Mouse (Mus musculus) 3134 (cell line): ENCODE measurements around the gene Btbd3.
"Not testable (repeated sequence)": the region's sequence is repeated elsewhere in the genome, so short reads cannot be mapped to it uniquely, and the experiment has no call there.

Experiments used
- DNase-seq: peaks from one replicate; pipeline ENCODE4 v3.0.0-alpha.2; 2011; ENCODE audit warnings: low spot score; ENCODE audit not compliant: insufficient read length; ENCODE audit errors: extremely low read depth

Btbd3 gene

DNA sequence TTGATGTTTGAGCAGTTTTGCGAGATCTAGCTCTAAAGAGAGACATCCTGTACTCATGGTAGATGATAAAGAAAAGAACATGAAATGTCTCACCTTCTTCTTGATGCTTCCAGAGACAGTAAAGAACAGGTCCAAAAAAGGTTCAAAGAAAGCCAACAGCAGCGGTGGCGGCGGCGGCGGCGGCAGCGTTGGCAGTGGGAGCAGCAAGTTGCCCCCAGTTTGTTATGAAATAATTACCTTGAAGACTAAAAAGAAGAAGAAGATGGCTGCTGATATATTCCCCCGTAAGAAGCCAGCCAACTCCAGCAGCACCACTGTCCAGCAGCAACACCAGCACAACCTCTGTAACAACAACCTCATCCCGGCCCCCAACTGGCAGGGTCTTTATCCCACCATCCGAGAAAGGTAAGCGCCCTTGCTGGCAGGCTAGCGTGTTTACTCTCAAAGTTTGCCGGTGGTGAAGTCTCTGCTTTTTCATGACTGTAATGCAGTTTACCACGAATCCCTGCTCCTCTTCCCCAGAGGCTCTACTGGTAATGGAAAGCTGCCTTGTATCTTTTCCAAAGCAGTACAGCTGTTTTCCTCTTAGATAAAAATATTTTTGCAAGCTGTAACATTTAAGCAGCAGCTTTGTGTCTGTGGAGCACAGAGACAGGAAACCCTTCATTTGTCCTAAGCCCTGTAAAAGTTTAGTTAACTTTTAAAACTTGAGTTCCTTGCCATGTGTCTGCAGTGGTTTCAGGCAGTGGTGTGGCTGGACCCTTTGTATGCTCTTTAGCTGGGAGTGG is 22.7 kb downstream of the Btbd3 start:
- DNase-seq: no peak

DNA sequence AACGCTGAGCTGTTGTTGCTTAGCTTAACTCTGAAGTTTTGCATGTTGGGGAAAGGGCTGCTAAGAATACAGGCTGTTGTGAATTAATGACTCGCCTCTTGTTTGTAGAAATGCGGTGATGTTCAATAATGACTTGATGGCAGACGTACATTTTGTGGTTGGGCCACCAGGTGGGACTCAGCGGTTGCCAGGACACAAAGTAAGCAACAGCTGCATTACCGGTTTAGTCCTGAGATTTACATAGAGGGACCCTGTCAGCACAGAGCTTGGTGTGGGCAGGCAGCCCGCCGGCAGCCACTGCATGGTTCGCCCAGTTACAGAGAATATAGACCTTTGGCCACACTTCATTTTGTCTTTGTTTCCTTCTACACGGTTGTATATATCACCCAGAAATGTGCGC is 23.3 kb downstream of the Btbd3 start:
- no peak for DNase-seq

DNA sequence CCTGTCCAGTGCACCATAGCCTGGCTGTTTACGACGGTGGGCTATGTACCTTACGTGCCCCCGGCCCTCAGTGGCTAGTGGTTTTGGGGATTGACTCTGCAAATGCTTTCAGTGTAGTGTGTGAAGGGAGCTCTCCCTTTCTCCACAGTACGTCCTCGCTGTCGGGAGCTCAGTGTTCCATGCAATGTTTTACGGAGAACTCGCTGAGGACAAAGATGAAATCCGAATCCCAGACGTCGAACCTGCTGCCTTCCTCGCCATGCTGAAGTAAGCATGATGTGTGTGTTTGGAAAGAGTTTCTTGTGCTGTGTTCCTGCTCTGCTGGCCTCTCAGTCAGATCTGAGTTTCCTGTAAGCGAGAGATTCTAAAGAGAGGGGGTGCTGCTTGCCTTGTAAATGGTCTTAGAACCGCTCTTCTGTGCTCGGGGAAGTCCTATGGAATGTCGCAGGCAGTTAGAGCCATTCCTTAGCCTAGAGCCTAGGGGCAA is 23.9 kb downstream of the Btbd3 start:
- DNase-seq: no peak

DNA sequence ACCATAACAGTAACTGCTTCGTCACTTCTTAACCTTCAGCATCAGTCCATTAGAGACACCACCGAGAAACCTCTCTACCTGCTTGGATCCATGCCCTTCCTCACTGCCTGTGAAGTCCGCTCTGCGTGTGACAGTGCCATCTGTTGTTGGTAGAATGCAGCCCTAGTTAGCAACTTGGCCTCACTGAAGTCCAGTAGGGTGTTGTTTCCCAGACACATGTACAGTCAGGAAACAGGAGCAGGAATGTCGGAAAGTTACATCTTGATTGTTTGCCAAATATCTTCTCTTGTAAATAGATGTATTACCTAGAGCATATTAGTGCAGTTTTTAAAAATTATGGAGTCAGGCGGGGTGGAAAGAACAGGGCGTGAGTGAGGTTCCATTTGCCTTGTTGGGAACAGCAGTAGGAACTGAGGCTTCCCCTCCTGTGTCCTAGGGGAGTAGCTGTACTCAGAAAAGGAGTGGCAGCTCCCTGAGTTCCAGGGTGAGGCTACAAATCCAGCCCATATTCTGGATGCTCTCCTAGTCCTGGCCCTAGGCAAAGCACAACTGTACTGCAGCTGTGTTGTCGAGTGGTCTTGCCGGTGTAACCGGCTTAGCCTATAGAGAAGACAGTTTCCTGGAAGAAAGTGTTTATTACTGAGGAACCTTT is 25.3 kb downstream of the Btbd3 start:
- DNase-seq: no peak

DNA sequence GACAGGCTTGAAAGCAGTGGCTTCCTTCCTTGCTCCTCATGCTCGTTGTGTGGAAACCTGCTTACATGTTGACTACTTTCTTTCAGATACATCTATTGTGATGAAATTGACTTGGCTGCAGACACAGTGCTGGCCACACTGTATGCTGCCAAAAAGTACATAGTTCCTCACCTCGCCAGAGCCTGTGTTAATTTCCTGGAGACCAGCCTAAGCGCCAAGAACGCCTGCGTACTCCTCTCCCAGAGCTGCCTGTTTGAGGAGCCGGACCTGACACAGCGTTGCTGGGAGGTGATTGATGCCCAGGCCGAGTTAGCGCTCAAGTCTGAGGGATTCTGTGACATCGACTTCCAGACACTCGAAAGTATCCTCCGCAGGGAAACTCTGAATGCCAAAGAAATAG is 27.0 kb downstream of the Btbd3 start:
- no peak for DNase-seq

DNA sequence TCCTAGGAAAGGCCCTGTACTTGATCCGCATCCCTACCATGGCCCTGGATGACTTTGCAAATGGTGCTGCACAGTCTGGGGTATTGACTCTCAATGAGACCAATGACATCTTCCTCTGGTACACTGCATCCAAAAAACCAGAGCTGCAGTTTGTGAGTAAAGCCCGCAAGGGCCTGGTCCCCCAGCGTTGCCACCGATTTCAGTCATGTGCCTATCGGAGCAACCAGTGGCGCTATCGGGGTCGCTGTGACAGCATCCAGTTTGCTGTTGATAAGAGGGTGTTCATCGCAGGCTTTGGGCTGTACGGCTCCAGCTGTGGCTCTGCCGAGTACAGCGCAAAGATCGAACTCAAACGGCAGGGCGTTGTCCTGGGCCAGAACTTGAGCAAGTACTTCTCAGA is 27.5 kb downstream of the Btbd3 start:
- no peak for DNase-seq

DNA sequence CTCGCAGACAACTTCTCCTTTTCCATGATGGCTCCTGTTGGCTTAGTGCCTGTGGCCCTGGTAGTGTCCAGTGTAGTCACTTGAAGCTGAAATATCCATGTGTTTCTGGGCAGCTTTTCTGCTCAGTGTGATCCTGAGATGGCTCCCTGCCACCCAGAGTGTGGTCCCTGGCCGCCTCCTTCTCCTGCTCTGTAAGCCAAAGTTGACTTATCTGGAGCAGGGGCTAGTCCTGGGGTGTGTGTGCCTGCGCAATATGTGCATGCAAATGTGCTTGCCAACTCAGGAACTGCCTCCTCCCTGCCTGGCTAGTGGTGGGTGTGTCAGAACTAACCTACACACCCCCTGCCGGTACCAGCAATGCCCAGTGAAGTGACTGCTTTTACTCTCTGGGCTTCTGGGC is 29.4 kb downstream of the Btbd3 start:
- no peak for DNase-seq

DNA sequence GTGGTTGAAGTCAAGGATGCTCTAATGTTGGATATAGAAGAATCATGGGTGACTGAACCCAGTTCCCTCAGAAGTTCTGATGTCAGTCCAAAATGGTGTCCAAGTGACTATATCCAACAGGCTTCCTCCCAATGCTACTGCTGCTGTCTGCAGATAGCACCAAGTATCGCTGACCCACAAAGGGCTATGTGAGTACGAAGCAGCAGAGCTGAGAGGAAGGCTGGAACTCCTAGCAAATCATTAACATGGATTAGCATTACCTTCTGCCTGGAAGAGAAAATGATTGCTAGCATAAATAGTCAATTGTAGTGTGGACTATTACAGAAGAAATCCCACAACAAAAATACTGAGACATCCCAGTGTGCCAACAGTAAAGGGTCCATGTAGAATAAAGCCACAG is 33.8 kb downstream of the Btbd3 start:
- no peak for DNase-seq

DNA sequence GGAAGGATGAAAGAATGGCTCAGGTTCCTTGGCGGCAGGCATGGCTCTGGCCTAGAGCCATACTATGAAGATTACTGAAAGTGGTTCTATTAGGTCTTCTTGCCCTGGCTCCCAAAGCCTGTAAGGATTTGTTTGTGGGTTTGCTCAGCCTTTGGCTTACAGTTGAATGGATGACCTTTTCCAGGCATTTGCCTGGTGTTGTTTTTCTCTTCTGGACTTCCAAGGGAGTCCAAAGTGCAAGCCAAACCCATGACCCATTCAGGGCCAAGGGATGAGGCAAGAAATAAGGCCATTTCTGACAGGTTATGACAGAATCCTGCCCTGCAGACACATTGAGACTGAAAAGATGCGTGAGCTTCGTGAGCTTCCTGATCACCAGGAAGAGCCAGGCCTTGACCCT is 37.9 kb downstream of the Btbd3 start:
- no peak for DNase-seq

DNA sequence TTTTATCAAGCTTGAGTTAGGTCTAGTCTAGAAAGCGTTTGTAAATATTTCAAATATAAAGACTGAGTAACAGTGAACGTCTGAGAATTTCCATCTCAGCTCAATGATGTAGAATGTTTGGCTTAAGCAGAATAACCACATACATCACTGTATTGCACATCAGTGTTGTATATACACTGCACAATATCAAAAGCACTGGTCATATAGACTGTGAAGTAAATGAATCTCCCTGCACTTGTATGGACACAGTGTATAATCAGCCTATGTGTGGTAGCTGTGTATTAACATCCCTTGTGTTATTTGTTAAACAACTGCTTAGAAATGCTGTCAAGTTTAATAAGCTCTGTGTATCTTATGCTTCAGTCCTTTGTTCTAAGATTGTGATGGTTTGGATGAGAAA is 49.9 kb downstream of the Btbd3 start:
- no peak for DNase-seq

DNA sequence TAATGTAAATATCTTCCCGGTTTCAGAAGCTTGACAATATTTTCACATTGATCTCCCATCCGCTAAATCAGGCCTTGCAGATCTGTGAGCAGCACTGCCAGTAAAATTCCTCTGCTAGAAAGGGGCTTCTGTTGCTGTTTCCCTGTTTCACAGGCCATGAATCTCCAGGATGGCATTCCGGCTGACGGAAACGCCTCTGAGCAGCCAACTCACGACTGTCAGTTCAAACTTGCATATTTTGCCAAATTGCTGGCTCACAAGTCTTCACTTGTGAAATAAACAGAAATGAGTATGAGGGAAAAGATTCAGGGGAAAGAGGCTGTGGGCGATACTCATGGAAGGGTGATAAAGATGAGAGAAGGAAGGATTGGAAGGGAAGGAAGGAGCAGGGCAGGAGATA is 59.3 kb downstream of the Btbd3 start:
- no peak for DNase-seq

DNA sequence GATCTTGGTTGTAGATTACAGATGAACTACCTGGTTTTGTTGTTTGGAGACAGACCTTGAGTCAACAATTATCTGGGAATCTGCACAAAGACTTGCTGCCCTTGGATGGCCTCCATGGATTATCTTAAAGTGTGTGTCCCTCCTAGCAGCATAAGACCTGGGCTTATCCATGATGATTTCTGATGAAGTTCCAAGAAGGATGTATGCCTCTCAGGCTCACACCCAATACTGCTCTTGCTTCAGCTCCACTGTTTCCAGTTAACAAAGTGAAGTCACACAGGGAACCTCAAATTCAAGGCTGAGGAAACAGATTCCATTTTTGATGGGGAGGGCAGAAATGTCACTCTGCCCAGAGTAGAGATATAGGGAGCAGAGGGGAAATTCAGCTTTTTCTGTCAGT is 64.0 kb downstream of the Btbd3 start:
- no peak for DNase-seq

DNA sequence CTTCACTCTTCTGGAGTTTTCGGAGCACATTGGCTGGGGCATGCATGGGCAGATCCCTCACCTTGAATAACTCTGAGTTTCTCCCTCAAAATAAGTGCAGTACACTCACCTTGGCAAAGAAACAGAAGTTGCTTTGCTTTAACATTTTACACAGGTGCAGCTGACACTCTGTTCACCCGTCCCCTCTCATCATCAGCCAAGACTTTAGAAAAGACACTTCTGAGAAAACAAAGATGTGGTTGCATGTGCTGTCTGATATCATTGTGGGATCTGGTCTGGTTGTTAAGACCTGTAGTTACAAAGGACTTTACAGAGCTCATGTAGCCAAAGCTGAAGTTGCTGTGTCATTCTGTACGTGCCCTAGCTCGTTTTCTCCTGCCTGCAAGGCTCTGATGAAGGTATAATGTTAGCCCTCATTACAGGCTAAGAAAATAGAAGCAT is 64.7 kb downstream of the Btbd3 start:
- no peak for DNase-seq

DNA sequence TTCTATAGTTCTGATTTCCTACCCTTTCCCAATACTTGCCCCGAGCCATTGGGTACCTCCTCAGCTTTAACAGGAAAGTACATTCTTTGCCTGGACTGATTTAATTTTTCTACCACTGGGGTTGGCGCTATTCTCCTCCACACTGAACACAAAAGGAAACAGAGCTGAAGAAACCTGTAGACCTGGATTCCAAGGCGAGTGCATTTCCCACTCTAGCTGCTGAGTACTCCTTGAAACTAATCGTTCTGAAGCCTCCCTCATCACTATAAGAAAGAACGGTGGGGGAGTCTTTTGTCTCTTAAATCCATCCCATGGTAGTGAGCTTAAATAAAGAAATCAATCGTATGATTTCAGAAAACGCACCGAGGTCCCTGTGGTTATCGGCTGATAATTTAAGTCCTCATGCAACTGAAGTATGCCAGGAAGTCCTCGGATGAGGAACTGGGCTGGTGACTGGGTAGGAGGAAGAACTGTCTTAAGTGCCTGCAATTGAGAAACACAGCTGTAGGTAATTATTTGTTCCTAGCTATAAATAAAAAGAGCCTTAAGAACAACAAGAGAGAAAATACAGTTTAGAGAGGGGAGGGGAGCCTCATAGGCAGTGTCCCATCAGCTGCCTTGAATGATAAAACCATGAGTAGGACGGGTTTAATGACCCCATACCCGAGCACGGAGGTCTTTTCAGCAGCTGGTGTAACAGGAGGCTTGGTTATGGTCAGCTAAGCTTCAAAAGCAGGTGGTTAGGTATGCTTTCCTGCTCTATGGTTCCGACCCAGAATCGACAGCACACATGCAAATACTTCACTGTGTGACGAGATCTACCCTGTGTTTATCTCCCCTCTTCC is 66.1 kb downstream of the Btbd3 start:
- no peak for DNase-seq

DNA sequence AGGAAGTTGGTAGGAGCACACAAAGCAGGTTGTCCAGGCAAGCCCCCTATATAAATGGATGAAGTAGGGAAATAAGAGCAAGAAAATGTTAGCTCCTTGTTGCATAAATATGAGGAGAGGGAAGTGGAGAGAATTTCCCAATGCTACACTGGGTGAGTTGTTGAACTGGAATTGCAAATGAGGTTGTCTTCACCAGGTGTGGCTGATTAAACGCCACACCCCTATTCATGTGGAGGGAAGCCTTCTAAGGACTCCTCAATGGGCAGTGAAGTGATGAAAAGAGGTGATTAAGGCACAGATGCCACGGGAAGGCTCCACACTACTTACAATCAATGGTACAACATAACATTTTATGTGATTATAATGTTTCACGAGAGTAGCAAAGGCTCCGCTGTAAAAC is 70.0 kb downstream of the Btbd3 start:
- no peak for DNase-seq

DNA sequence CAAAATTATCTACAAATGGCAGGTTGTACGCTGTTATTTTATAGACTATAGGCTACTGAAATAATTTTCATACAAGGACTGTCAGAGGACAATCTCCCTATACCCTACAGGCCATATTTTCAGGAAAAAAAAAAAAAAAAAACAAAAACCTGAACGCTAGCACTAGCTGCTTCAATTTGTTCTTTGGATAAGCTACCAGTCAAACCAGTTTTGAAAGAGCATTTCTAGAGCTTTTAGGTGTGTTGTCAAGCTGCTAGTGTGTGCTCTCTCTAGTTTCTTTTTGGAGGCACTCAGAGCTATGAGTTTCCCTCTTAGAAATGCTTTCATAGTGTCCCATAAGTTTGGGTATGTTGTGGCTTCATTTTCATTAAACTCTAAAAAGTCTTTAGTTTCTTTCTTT is 77.8 kb downstream of the Btbd3 start:
- DNase-seq: not testable (repeated sequence)

DNA sequence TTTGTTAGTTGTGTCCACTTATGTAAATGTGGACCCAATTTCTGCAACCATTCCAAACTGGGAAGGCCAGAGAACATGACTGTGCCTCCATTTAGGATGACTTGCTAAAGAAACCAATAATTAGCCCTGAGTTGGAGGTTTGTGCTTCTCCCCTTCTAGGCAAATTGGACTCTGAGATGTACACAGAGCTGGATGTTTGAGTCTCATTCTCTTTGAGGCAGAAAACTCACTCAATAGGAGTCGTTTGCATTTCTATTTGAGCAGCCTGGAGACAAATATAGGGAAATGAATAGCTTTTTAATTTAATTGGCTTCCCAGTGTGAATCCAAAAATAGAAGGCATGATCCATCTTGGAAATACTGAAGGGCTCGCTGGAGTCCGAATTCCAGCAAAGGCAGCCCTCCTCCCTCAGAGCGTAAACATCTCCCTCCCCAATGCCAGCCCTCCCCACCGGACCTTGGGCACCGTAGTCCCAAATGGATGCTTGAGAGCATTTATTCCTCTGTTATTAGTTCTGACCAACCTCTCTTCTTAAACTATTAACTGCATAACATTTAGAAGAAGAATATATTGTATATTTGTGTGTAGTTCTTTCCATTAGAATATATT is 81.6 kb downstream of the Btbd3 start:
- DNase-seq: no peak

DNA sequence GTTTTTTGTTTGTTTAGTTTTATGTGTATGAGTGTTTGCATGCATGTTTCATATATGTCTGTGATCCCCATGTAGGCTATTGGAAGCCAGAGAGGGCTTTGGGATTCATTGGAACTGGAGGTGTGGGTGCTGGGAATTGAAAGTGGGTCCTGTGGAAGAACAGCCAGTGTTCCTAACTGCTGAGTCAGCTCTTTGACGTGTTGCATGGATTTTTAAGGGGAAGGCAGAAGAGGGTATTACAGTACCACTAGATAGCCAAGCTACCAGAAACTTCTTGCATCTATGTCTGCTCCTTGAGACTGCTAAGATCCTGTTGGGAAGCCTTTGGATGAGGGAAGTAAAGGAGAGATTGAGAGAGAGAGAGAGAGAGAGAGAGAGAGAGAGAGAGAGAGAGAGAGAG is 82.2 kb downstream of the Btbd3 start:
- DNase-seq: no peak

DNA sequence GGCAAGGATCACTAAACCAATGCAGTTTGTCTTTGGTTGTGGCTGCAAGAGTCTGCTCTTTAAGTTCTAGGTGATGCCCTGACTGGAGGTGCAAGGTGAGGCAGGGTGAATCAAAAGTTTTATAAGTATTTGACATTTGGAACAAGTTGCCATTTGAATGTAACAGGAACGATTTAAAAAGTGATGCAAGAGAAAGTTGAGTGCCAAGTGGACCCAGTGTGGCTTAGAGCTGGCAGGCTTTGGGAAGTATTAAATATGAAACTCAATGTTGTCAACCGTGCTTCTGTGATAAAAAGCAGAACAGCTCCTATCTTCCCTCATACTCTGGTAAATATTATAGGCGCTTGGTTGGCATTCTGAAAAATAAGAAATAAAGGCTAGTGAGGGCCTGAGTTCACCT is 99.0 kb downstream of the Btbd3 start:
- DNase-seq: no peak

DNA sequence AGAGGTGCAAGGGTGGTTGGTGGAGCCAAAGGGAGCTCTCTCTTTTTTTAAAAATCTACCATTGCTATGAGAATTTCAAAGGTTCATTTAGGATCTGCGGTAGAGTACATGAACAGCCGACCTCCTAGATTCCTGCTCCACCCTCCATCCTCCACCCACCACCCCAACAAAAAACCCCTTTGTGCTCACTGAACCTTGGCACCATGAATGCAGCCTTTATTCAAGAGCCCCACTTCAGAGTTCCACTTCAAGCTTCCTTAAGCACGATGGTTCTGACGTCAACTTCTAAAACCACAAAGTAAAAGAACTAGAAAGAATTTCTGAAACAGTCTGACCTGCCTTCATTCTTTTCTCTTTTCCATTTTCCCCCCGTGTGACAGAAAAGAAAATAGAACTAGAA is 106.1 kb downstream of the Btbd3 start:
- no peak for DNase-seq

DNA sequence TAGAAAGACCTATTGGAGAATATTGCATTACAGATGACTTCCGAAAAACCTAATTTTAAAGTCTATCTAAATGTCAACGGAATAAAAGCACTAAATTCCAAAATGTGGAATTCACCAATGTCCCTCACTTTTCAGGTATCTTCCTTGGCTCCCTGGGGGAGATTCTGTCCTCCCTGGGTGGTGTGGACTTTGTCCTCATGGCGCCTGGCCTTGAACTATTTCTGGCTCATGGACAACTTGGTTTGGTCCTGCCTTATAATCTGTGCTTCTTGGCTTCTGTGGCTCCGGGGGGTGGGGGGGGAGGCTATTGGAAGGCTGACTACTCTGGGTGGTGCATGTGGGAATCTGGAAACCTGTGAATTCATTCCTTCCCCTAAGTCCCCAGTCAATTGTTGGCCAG is 109.0 kb downstream of the Btbd3 start:
- DNase-seq: no peak
